In genomic region chr7:118778561-118778960, GRCm38 (mm10) we compare ENCODE assay signal across 13 mouse cellular contexts. TPM values are rescaled to one million over a fixed set of nuclear protein-coding genes. Genes with fewer than 3 reads are reported as not detected.
A peak's percentile ranks its signal among the peaks of the same experiment; 100 is the strongest.
DNase-seq lines count a peak whose midpoint lies in the region; ATAC-seq and TF ChIP-seq lines count a peak whose summit lies in the region.
"Had no signal": no experiment of that assay in that cellular context is flagged by ENCODE, and none has a peak within 500 bp of the region (broad histone marks: within the 10 kb centered on the region; RNA-seq: fewer than 3 reads in every experiment).

No protein-coding gene starts in this region.

- no peak for TF ChIP-seq CTCF in forebrain, postnatal 0 days (IDR thresholded peaks at IDR 0.05; ENCODE audit: low read depth)
- no peak for TF ChIP-seq CTCF in left cerebral cortex, adult 2 months (IDR thresholded peaks at IDR 0.05)

- intact Hi-C loops in left cerebral cortex, adult 2 months (cut with DNase I), result no loop called here

- peak overlapping the region; percentile 51; the same call in 1 of the 2 replicates for H3K27ac ChIP-seq in forebrain, postnatal 0 days (ENCODE audit: low read depth, low read length)
- no peak overlapping the region for H3K27ac ChIP-seq in left cerebral cortex, adult 2 months

- H3K9me3 ChIP-seq in forebrain, postnatal 0 days (ENCODE audit: low read length), result no peaks in the 10 kb centered on the region
- H3K9me3 ChIP-seq: G1E had no signal

- peak; percentile 82 for ATAC-seq in cerebellum, adult (ENCODE audit: insufficient number of reproducible peaks, low FRiP score, low TSS enrichment)
- ATAC-seq in forebrain, postnatal 0 days, result peak; percentile 77

- WGBS in forebrain, postnatal 0 days, result 24% methylated on average over 6 of the region's 6 CpGs

- DNase-seq in cerebellum, postnatal 4 days (ENCODE audit: low spot score in 2 of 2), result no peak
- DNase-seq in cerebellum, adult 11-12 months, result peak; percentile 89
- DNase-seq in forebrain, postnatal 0 days, result peak; percentile 80
- peak; percentile 23 to 57 for DNase-seq in layer of hippocampus, postnatal 25 days (ENCODE audit: extremely low spot score in 1 of 2, low spot score in 1 of 2)
- no peak for DNase-seq in lung, postnatal 36 days
- DNase-seq in left cerebral cortex, adult 2 months (ENCODE audit: extremely low spot score in 1 of 2, low spot score in 2 of 2), result no peak
- no peak for DNase-seq in gastrocnemius, adult 18-20 months (ENCODE audit: low spot score)
- DNase-seq: adrenal gland, adult 8-10 months; embryo, embryonic 11 days; kidney, postnatal 10 days; lung, postnatal 4 days had no signal

- no peak overlapping the region for H3K9ac ChIP-seq in forebrain, postnatal 0 days

- H3K4me2 ChIP-seq in forebrain, postnatal 0 days (ENCODE audit: low read depth), result no peak overlapping the region

- H3K4me1 ChIP-seq in forebrain, postnatal 0 days (ENCODE audit: insufficient read depth), result no peaks in the 10 kb centered on the region

- no peaks in the 10 kb centered on the region for H3K27me3 ChIP-seq in forebrain, postnatal 0 days (ENCODE audit: insufficient read depth, low read length)

- peaks cover 42% of the 10 kb centered on the region for H3K36me3 ChIP-seq in forebrain, postnatal 0 days (ENCODE audit: insufficient read depth)

- no peak overlapping the region for H3K4me3 ChIP-seq in forebrain, postnatal 0 days (ENCODE audit: low read depth, low read length)
- no peak overlapping the region for H3K4me3 ChIP-seq in left cerebral cortex, adult 2 months

RNA-seq across cellular contexts. Expression of gene Vps35l, which starts 38.5 kb away (rescaled TPM):
- total RNA-seq in forebrain, postnatal 0 days (2014; rRNA removed), result 89.7 and 105 TPM in 2 replicates
- 85.9 and 94.5 TPM in 2 replicates for polyA plus RNA-seq in forebrain, postnatal 0 days (2015; fragmentation: Nextera tagmentation; extraction: Ambion mirVana)
- 10 to 100 TPM; 62.8 to 68.5 TPM for total RNA-seq in layer of hippocampus, postnatal 25 days (2021)
- total RNA-seq in left cerebral cortex, adult 2 months (2021), result 10 to 100 TPM; 51.8 to 55.5 TPM
- 10 to 100 TPM; 20.4 to 20.5 TPM for total RNA-seq in gastrocnemius, adult 18-20 months (2021)

Comparison
In these comparisons a context has a peak if more than half of its experiments do, and no peak if none do; other contexts are left out.
1. DNase-seq: peak in cerebellum, adult 11-12 months (single experiment), forebrain, postnatal 0 days (single experiment) and layer of hippocampus, postnatal 25 days (2 of 2); none in cerebellum, postnatal 4 days (0 of 2), lung, postnatal 36 days (single experiment), left cerebral cortex, adult 2 months (0 of 2) and gastrocnemius, adult 18-20 months (single experiment).